Mouse (Mus musculus): Measurements from ENCODE around the gene Trip10. TPM values are rescaled to one million over a fixed set of nuclear protein-coding genes. Genes with fewer than 3 reads are reported as not detected.
A peak's percentile ranks its signal among the peaks of the same experiment; 100 is the strongest.

Gene Trip10
- polyA plus RNA-seq, 1 experiment from 2014 or later: 23.9 TPM

- Histone ChIP-seq H3K4me2 (replicated peaks) (no peak overlapping the region), H3K27ac (no peak overlapping the region), H3K9me3 (replicated peaks) (no peaks in the 10 kb centered on the region), H3K27me3 (peaks cover 3% of the 10 kb centered on the region; the same call in 1 of the 2 replicates), H3K4me3 (no peak overlapping the region), H3K9ac (no peak overlapping the region), H3K4me1 (no peaks in the 10 kb centered on the region), H3K36me3 (no peaks in the 10 kb centered on the region)
- ATAC-seq (ENCODE audit: low FRiP score): no peak
- WGBS: 95% methylated on average over 2 of the region's 2 CpGs
Observed at GRCm38 (mm10) chr17:57227468-57227867, 21.8 kb upstream of the Trip10 start.

GRCm38 (mm10) chr17:57228014-57228413 is 21.2 kb upstream of the Trip10 start, which contains the start of gene C3:
Gene C3 (minus strand): TSS chr17:57228136.
- WGBS: 86% methylated on average over 3 of the region's 3 CpGs
- H3K9me3 ChIP-seq (replicated peaks): no peaks in the 10 kb centered on the region

GRCm38 (mm10) chr17:57228873-57229272 is 20.4 kb upstream of the Trip10 start:
- WGBS: 82% methylated on average over 3 of the region's 3 CpGs
- H3K27ac ChIP-seq: no peak overlapping the region
- no peak overlapping the region for H3K9ac ChIP-seq
- H3K9me3 ChIP-seq (replicated peaks): no peaks in the 10 kb centered on the region
- ATAC-seq (ENCODE audit: low FRiP score): no peak
- no peaks in the 10 kb centered on the region for H3K36me3 ChIP-seq
- no peak overlapping the region for H3K4me2 ChIP-seq (replicated peaks)
- no peaks in the 10 kb centered on the region for H3K4me1 ChIP-seq
- peaks cover 3% of the 10 kb centered on the region; the same call in 1 of the 2 replicates for H3K27me3 ChIP-seq
- H3K4me3 ChIP-seq: no peak overlapping the region

More at GRCm38 (mm10) chr17:57228014-57228413, 21.2 kb upstream of the Trip10 start, which contains the start of gene C3:
- Histone ChIP-seq H3K4me2 (replicated peaks) (no peak within 1 kb of the TSS), H3K4me1 (no peaks in the 10 kb centered on the region), H3K27ac (no peak within 1 kb of the TSS), H3K9ac (no peak within 1 kb of the TSS), H3K27me3 (peaks cover 3% of the 10 kb centered on the region; the same call in 1 of the 2 replicates), H3K4me3 (no peak within 1 kb of the TSS), H3K36me3 (no peaks in the 10 kb centered on the region)
- ATAC-seq (ENCODE audit: low FRiP score): no peak

- ATAC-seq (ENCODE audit: low FRiP score): no peak
- H3K9me3 ChIP-seq (replicated peaks): no peaks in the 10 kb centered on the region
- H3K4me3 ChIP-seq: no peak overlapping the region
- H3K27ac ChIP-seq: no peak overlapping the region
- H3K4me1 ChIP-seq: no peaks in the 10 kb centered on the region
- H3K27me3 ChIP-seq: no peaks in the 10 kb centered on the region
- peaks cover 7% of the 10 kb centered on the region; the same call in 1 of the 2 replicates for H3K36me3 ChIP-seq
- H3K4me2 ChIP-seq (replicated peaks): no peak overlapping the region
- WGBS: 78% methylated on average over 15 of the region's 15 CpGs
- H3K9ac ChIP-seq: no peak overlapping the region
Observed at GRCm38 (mm10) chr17:57229851-57230727, 19.2 kb upstream of the Trip10 start.

GRCm38 (mm10) chr17:57230728-57231125 is 18.5 kb upstream of the Trip10 start:
- no peak for ATAC-seq (ENCODE audit: low FRiP score)
- peaks cover 11% of the 10 kb centered on the region for H3K36me3 ChIP-seq

GRCm38 (mm10) chr17:57231321-57231771 is 17.9 kb upstream of the Trip10 start:
- ATAC-seq (ENCODE audit: low FRiP score): no peak
- no peak overlapping the region for H3K4me2 ChIP-seq (replicated peaks)
- H3K36me3 ChIP-seq: peaks cover 16% of the 10 kb centered on the region
- no peaks in the 10 kb centered on the region for H3K4me1 ChIP-seq
- no peaks in the 10 kb centered on the region for H3K27me3 ChIP-seq
- no peaks in the 10 kb centered on the region for H3K9me3 ChIP-seq (replicated peaks)
- no peak overlapping the region for H3K9ac ChIP-seq
- H3K4me3 ChIP-seq: no peak overlapping the region
- no peak overlapping the region for H3K27ac ChIP-seq

More at GRCm38 (mm10) chr17:57230728-57231125, 18.5 kb upstream of the Trip10 start:
- 76% methylated on average over 6 of the region's 6 CpGs for WGBS
- Histone ChIP-seq H3K27me3 (no peaks in the 10 kb centered on the region), H3K4me2 (replicated peaks) (no peak overlapping the region), H3K4me1 (no peaks in the 10 kb centered on the region), H3K4me3 (no peak overlapping the region), H3K27ac (no peak overlapping the region), H3K9me3 (replicated peaks) (no peaks in the 10 kb centered on the region), H3K9ac (no peak overlapping the region)

GRCm38 (mm10) chr17:57232200-57232599 is 17.1 kb upstream of the Trip10 start:
- no peak overlapping the region for H3K27ac ChIP-seq
- no peak overlapping the region for H3K4me2 ChIP-seq (replicated peaks)
- no peaks in the 10 kb centered on the region for H3K9me3 ChIP-seq (replicated peaks)
- peaks cover 25% of the 10 kb centered on the region for H3K36me3 ChIP-seq
- WGBS: 90% methylated on average over 1 of the region's 1 CpGs
- no peak overlapping the region for H3K4me3 ChIP-seq
- no peaks in the 10 kb centered on the region for H3K4me1 ChIP-seq
- no peaks in the 10 kb centered on the region for H3K27me3 ChIP-seq
- no peak overlapping the region for H3K9ac ChIP-seq
- no peak for ATAC-seq (ENCODE audit: low FRiP score)

- Histone ChIP-seq H3K4me3 (no peak overlapping the region), H3K27me3 (no peaks in the 10 kb centered on the region), H3K27ac (no peak overlapping the region), H3K4me1 (no peaks in the 10 kb centered on the region), H3K9ac (no peak overlapping the region), H3K9me3 (replicated peaks) (no peaks in the 10 kb centered on the region), H3K4me2 (replicated peaks) (no peak overlapping the region), H3K36me3 (peaks cover 33% of the 10 kb centered on the region)
- ATAC-seq (ENCODE audit: low FRiP score): no peak
- 48% methylated on average over 7 of the region's 7 CpGs for WGBS
Observed at GRCm38 (mm10) chr17:57233038-57233437, 16.2 kb upstream of the Trip10 start.

- peaks cover 35% of the 10 kb centered on the region for H3K36me3 ChIP-seq
- 84% methylated on average over 12 of the region's 12 CpGs for WGBS
- no peak overlapping the region for H3K27ac ChIP-seq
- no peaks in the 10 kb centered on the region for H3K9me3 ChIP-seq (replicated peaks)
- H3K27me3 ChIP-seq: no peaks in the 10 kb centered on the region
- ATAC-seq (ENCODE audit: low FRiP score): no peak
- H3K9ac ChIP-seq: no peak overlapping the region
- no peak overlapping the region for H3K4me3 ChIP-seq
- no peaks in the 10 kb centered on the region for H3K4me1 ChIP-seq
- H3K4me2 ChIP-seq (replicated peaks): no peak overlapping the region
Observed at GRCm38 (mm10) chr17:57234254-57234928, 14.9 kb upstream of the Trip10 start.

- no peak overlapping the region for H3K27ac ChIP-seq
- no peak overlapping the region for H3K9ac ChIP-seq
- H3K9me3 ChIP-seq (replicated peaks): no peaks in the 10 kb centered on the region
- H3K4me3 ChIP-seq: no peak overlapping the region
- H3K27me3 ChIP-seq: no peaks in the 10 kb centered on the region
- peaks cover 35% of the 10 kb centered on the region for H3K36me3 ChIP-seq
- no peak overlapping the region for H3K4me2 ChIP-seq (replicated peaks)
- no peaks in the 10 kb centered on the region for H3K4me1 ChIP-seq
- peak; percentile 20; the same call in 1 of the 2 replicates for ATAC-seq (ENCODE audit: low FRiP score)
- 92% methylated on average over 5 of the region's 5 CpGs for WGBS
Observed at GRCm38 (mm10) chr17:57235803-57236202, 13.5 kb upstream of the Trip10 start.

- H3K27ac ChIP-seq: no peak overlapping the region
- no peaks in the 10 kb centered on the region for H3K4me1 ChIP-seq
- ATAC-seq (ENCODE audit: low FRiP score): no peak
- peaks cover 43% of the 10 kb centered on the region for H3K36me3 ChIP-seq
- no peak overlapping the region for H3K4me3 ChIP-seq
- WGBS: 96% methylated on average over 9 of the region's 9 CpGs
- H3K4me2 ChIP-seq (replicated peaks): no peak overlapping the region
- no peaks in the 10 kb centered on the region for H3K9me3 ChIP-seq (replicated peaks)
- no peak overlapping the region for H3K9ac ChIP-seq
- H3K27me3 ChIP-seq: no peaks in the 10 kb centered on the region
Observed at GRCm38 (mm10) chr17:57237181-57237580, 12.1 kb upstream of the Trip10 start.

- peaks cover 17% of the 10 kb centered on the region for H3K4me1 ChIP-seq
- 67% methylated on average over 10 of the region's 10 CpGs for WGBS
- peaks cover 29% of the 10 kb centered on the region for H3K36me3 ChIP-seq
- no peak overlapping the region for H3K4me3 ChIP-seq
- ATAC-seq (ENCODE audit: low FRiP score): no peak
- no peak overlapping the region for H3K4me2 ChIP-seq (replicated peaks)
- H3K9me3 ChIP-seq (replicated peaks): no peaks in the 10 kb centered on the region
- no peak overlapping the region for H3K27ac ChIP-seq
- H3K27me3 ChIP-seq: no peaks in the 10 kb centered on the region
- no peak overlapping the region for H3K9ac ChIP-seq
Observed at GRCm38 (mm10) chr17:57243650-57244370, 5.4 kb upstream of the Trip10 start.
